Mouse (Mus musculus): ENCODE data around the gene Ntm. TPM values are rescaled to one million over a fixed set of nuclear protein-coding genes. Genes with fewer than 3 reads are reported as not detected.

Ntm gene
- polyA plus RNA-seq, 1 experiment from 2014 or later, result 51.8 TPM

DNA sequence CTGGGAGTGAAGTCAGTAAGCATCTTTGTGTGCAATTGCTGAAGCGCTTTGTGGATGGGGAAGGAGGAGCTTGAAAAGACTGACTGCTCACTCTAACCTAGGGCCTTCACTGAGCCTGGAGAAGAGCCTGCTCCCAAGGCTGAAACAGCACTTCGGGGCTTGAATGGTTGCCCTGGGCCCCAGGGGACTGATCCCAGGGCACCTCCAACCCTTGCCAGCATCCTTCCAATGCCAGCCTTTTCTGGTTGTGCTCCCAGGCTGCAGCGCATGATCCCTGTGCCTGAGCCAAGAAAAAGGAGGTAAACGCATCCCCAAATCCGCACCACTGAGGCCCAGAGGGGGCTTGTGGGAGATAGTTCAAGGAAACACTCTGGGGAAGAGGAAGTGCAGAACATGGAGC lies 128.0 kb downstream of the Ntm start:
- no peaks in the 10 kb centered on the region for H3K36me3 ChIP-seq

DNA sequence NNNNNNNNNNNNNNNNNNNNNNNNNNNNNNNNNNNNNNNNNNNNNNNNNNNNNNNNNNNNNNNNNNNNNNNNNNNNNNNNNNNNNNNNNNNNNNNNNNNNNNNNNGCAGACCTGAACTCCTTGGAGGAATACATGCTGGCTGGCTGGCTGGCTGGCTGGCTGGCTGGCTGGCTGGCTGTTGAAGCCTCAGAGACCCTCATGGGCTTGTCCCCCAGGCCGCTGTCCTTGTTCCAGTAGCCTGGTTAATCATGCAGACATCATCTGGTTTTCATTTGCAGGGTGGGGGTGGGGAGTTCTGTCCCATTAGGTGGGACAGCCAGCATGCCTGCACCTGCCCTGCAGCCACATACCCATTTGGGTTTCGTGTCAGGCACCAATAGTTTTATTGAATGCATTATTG lies 129.2 kb downstream of the Ntm start:
- Histone ChIP-seq H3K4me2 (no peak overlapping the region), H3K27ac (ENCODE audit: poor library complexity, severe bottlenecking) (no peak overlapping the region), H3K4me3 (no peak overlapping the region), H3K9ac (no peak overlapping the region), H3K27me3 (replicated peaks) (no peaks in the 10 kb centered on the region), H3K9me3 (replicated peaks) (no peaks in the 10 kb centered on the region), H3K4me1 (replicated peaks) (no peaks in the 10 kb centered on the region), H3K36me3 (no peaks in the 10 kb centered on the region)
- 38% methylated on average over 2 of the region's 2 CpGs for WGBS
- no peak for ATAC-seq (ENCODE audit: insufficient number of reproducible peaks, low FRiP score)

More for the DNA sequence above, 128.0 kb downstream of the Ntm start:
- no peak overlapping the region for H3K4me3 ChIP-seq
- no peak overlapping the region for H3K27ac ChIP-seq (ENCODE audit: poor library complexity, severe bottlenecking)
- no peak for ATAC-seq (ENCODE audit: insufficient number of reproducible peaks, low FRiP score)
- no peak overlapping the region for H3K9ac ChIP-seq
- H3K9me3 ChIP-seq (replicated peaks), result no peaks in the 10 kb centered on the region
- H3K4me2 ChIP-seq, result no peak overlapping the region
- no peaks in the 10 kb centered on the region for H3K4me1 ChIP-seq (replicated peaks)
- no peaks in the 10 kb centered on the region for H3K27me3 ChIP-seq (replicated peaks)
- 75% methylated on average over 5 of the region's 5 CpGs for WGBS

- no peaks in the 10 kb centered on the region for H3K36me3 ChIP-seq
- no peaks in the 10 kb centered on the region for H3K9me3 ChIP-seq (replicated peaks)
- H3K4me2 ChIP-seq, result no peak overlapping the region
- H3K27me3 ChIP-seq (replicated peaks), result no peaks in the 10 kb centered on the region
- no peak for ATAC-seq (ENCODE audit: insufficient number of reproducible peaks, low FRiP score)
- no peaks in the 10 kb centered on the region for H3K4me1 ChIP-seq (replicated peaks)
- 35% methylated on average over 5 of the region's 5 CpGs for WGBS
- H3K27ac ChIP-seq (ENCODE audit: poor library complexity, severe bottlenecking), result no peak overlapping the region
- H3K4me3 ChIP-seq, result no peak overlapping the region
- H3K9ac ChIP-seq, result no peak overlapping the region
Measured at GRCm38 (mm10) chr9:29827240-29827660, 135.7 kb downstream of the Ntm start.

GRCm38 (mm10) chr9:29825236-29825635 lies 137.7 kb downstream of the Ntm start:
- no peak overlapping the region for H3K27ac ChIP-seq (ENCODE audit: poor library complexity, severe bottlenecking)
- ATAC-seq (ENCODE audit: insufficient number of reproducible peaks, low FRiP score), result no peak
- no peaks in the 10 kb centered on the region for H3K36me3 ChIP-seq
- H3K9ac ChIP-seq, result no peak overlapping the region
- no peak overlapping the region for H3K4me2 ChIP-seq
- no peaks in the 10 kb centered on the region; the same call in 1 of the 2 replicates for H3K4me1 ChIP-seq (replicated peaks)
- 78% methylated on average over 5 of the region's 5 CpGs for WGBS
- no peaks in the 10 kb centered on the region for H3K27me3 ChIP-seq (replicated peaks)
- H3K9me3 ChIP-seq (replicated peaks), result no peaks in the 10 kb centered on the region
- no peak overlapping the region for H3K4me3 ChIP-seq

DNA sequence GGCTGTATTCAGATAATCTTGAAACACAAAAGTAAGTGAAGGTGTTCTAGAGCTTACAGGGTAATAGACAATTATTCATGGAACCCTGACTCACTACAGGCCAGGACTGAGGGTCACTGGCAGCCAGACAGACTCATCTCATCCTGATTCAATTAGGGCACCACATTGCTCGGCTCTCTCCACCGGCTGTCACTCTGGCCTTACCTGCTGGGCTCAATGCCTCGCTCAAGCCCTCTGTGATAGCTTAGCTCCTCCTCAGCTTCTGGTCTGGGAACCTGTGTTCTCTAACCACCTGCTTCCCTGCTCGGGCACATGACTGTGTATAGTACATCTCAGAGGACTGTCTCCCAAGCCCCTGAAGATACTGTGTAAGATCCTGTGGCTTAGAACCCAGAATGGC lies 139.2 kb downstream of the Ntm start:
- H3K9me3 ChIP-seq (replicated peaks), result no peaks in the 10 kb centered on the region
- WGBS, result 78% methylated on average over 4 of the region's 4 CpGs
- H3K9ac ChIP-seq, result no peak overlapping the region
- no peaks in the 10 kb centered on the region for H3K36me3 ChIP-seq
- H3K4me1 ChIP-seq (replicated peaks), result no peaks in the 10 kb centered on the region; the same call in 1 of the 2 replicates
- no peak overlapping the region for H3K27ac ChIP-seq (ENCODE audit: poor library complexity, severe bottlenecking)
- no peaks in the 10 kb centered on the region for H3K27me3 ChIP-seq (replicated peaks)
- no peak overlapping the region for H3K4me3 ChIP-seq
- no peak for ATAC-seq (ENCODE audit: insufficient number of reproducible peaks, low FRiP score)
- H3K4me2 ChIP-seq, result no peak overlapping the region

GRCm38 (mm10) chr9:29812685-29813084 lies 150.3 kb downstream of the Ntm start:
- ATAC-seq (ENCODE audit: insufficient number of reproducible peaks, low FRiP score), result no peak
- 76% methylated on average over 5 of the region's 5 CpGs for WGBS
- H3K4me1 ChIP-seq (replicated peaks), result no peaks in the 10 kb centered on the region
- no peak overlapping the region for H3K9ac ChIP-seq
- H3K27ac ChIP-seq (ENCODE audit: poor library complexity, severe bottlenecking), result no peak overlapping the region
- no peaks in the 10 kb centered on the region for H3K9me3 ChIP-seq (replicated peaks)
- H3K4me2 ChIP-seq, result no peak overlapping the region
- H3K36me3 ChIP-seq, result no peaks in the 10 kb centered on the region
- H3K27me3 ChIP-seq (replicated peaks), result no peaks in the 10 kb centered on the region
- no peak overlapping the region for H3K4me3 ChIP-seq

DNA sequence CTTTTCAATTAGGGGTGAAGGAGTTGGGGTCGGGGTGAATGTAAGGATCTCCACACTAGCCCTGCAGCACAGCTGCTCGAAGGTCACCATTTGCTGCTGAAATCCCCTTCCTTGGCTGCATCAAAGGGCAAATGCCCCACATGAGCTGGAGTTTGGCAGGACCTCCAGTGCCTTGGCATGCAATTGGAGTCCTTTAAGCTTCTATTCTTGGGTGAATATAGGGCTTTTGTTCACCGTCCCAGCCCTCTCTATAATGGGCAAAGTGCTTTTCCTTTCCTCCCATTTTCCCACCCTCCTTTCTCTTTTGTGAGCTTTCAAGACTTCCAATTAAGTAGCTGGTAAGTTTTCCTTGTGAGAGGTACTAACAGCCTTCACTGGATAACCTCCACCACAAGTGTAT lies 156.2 kb downstream of the Ntm start:
- Histone ChIP-seq H3K27me3 (replicated peaks) (0 out of 2 replicates have a peak, but pooled peaks cover 3% of the 10 kb centered on the region), H3K9me3 (replicated peaks) (no peaks in the 10 kb centered on the region), H3K27ac (ENCODE audit: poor library complexity, severe bottlenecking) (no peak overlapping the region), H3K4me1 (replicated peaks) (no peaks in the 10 kb centered on the region), H3K4me3 (no peak overlapping the region), H3K4me2 (no peak overlapping the region), H3K9ac (no peak overlapping the region), H3K36me3 (no peaks in the 10 kb centered on the region)
- WGBS, result 59% methylated on average over 3 of the region's 3 CpGs
- ATAC-seq (ENCODE audit: insufficient number of reproducible peaks, low FRiP score), result no peak

DNA sequence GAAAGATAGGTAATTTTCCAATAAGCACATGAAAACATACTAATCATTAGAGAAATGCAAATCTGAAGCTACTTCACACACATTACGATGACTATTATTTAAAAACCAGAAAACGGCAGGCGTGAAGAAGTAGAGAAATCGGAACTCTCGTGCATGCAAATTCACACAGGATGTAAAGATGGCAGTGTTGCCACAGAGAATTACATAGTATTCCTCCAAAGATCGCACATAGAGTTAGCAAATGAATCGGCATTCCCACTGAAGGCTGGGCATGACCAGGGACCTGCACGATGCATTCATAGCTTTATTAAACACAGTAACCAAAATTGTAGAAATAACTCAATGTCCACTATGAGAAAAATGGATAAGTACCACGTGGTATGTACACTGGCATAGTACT lies 158.5 kb downstream of the Ntm start:
- no peak overlapping the region for H3K4me3 ChIP-seq
- H3K27ac ChIP-seq (ENCODE audit: poor library complexity, severe bottlenecking), result no peak overlapping the region
- H3K9ac ChIP-seq, result no peak overlapping the region
- H3K4me2 ChIP-seq, result no peak overlapping the region
- 0 out of 2 replicates have a peak, but pooled peaks cover 3% of the 10 kb centered on the region for H3K27me3 ChIP-seq (replicated peaks)
- H3K9me3 ChIP-seq (replicated peaks), result no peaks in the 10 kb centered on the region
- H3K36me3 ChIP-seq, result no peaks in the 10 kb centered on the region
- WGBS, result 88% methylated on average over 9 of the region's 9 CpGs
- ATAC-seq (ENCODE audit: insufficient number of reproducible peaks, low FRiP score), result no peak
- no peaks in the 10 kb centered on the region for H3K4me1 ChIP-seq (replicated peaks)

DNA sequence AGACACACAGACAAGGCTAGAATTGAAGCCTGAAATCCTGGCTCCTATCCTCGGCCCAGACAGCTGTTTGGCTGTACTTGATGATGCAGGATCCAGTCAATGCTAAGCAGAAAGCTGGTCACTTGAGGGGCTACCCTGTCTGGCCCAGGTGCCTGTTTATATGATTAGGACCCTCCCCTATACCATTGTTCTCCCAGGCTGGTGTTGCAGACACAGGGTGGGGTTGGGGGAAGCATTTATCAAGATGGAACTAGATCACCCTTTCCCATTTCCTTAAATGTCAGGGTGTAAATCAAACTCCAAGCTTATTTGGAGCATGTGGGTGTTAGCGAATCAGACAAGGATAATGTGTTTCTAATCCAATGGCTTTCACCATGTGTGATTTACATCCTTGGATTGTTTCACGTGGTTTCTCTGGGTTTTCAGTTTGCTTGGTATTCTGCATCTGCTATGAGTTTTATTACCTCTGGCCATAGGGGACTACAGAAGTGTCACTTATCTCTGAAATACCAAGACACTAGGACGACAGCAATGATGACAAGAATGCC lies 159.1 kb downstream of the Ntm start:
- Histone ChIP-seq H3K4me1 (replicated peaks) (no peaks in the 10 kb centered on the region), H3K27me3 (replicated peaks) (0 out of 2 replicates have a peak, but pooled peaks cover 3% of the 10 kb centered on the region), H3K4me3 (no peak overlapping the region), H3K9ac (no peak overlapping the region), H3K36me3 (no peaks in the 10 kb centered on the region), H3K27ac (ENCODE audit: poor library complexity, severe bottlenecking) (no peak overlapping the region), H3K4me2 (no peak overlapping the region), H3K9me3 (replicated peaks) (no peaks in the 10 kb centered on the region)
- 57% methylated on average over 4 of the region's 4 CpGs for WGBS
- ATAC-seq (ENCODE audit: insufficient number of reproducible peaks, low FRiP score), result no peak

DNA sequence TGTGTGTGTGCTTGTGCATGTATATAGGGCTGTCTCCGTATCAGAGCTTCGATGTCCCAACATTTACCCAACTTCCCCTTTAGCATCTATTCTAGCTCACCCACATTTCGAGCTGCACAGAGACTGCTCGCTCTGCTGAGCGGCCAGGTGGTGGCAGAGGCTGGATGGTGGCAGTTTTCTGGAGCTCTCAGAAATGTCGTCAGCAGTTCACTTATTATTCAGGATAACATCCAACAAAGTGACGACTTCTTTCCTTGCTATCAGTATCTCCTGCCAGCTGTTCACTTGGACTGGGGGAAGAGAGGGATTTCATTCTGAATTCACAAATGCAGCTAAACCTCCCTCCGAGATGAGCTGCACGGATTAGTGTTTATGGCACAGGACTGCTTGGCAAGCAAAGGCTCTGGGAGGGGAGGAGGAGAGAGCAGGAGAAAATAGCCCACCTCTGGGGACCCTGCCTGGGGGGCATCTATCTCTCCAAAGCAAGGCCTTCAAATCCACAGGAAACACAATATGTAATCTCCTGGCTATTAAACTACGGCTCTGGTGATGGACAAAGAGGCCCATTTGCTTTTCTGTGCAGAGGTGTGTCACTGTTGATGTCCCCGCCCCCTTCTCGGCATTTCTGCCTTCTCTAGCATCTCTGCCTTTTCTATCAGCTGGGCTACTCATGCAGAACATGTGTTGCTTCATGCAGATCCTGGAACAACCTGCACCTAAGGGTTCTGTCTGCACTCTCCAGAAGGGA lies 159.8 kb downstream of the Ntm start:
- ATAC-seq (ENCODE audit: insufficient number of reproducible peaks, low FRiP score), result no peak
- H3K27ac ChIP-seq (ENCODE audit: poor library complexity, severe bottlenecking), result no peak overlapping the region
- H3K27me3 ChIP-seq (replicated peaks), result 0 out of 2 replicates have a peak, but pooled peaks cover 3% of the 10 kb centered on the region
- 57% methylated on average over 12 of the region's 12 CpGs for WGBS
- H3K4me1 ChIP-seq (replicated peaks), result no peaks in the 10 kb centered on the region
- H3K4me2 ChIP-seq, result no peak overlapping the region
- no peak overlapping the region for H3K4me3 ChIP-seq
- H3K36me3 ChIP-seq, result no peaks in the 10 kb centered on the region
- H3K9ac ChIP-seq, result no peak overlapping the region
- H3K9me3 ChIP-seq (replicated peaks), result no peaks in the 10 kb centered on the region

- Histone ChIP-seq H3K9ac (no peak overlapping the region), H3K4me2 (no peak overlapping the region), H3K9me3 (replicated peaks) (no peaks in the 10 kb centered on the region), H3K4me3 (no peak overlapping the region), H3K27ac (ENCODE audit: poor library complexity, severe bottlenecking) (no peak overlapping the region), H3K36me3 (no peaks in the 10 kb centered on the region), H3K4me1 (replicated peaks) (no peaks in the 10 kb centered on the region), H3K27me3 (replicated peaks) (0 out of 2 replicates have a peak, but pooled peaks cover 3% of the 10 kb centered on the region)
- ATAC-seq (ENCODE audit: insufficient number of reproducible peaks, low FRiP score), result no peak
- WGBS, result 59% methylated on average over 12 of the region's 12 CpGs
Measured at GRCm38 (mm10) chr9:29802071-29802705, 160.8 kb downstream of the Ntm start.
